Mouse (Mus musculus) heart, adult 2 months (tissue): Measurements from ENCODE around the gene Olfr68. TPM values are rescaled to one million over a fixed set of nuclear protein-coding genes. Genes with fewer than 3 reads are reported as not detected.
"Not testable (repeated sequence)": the region's sequence is repeated elsewhere in the genome, so short reads cannot be mapped to it uniquely, and the experiment has no call there.

ENCODE experiments used
- DNase-seq, 2 experiments: peaks; one replicate each; pipeline ENCODE4 v3.0.0; 2021
- H3K27ac ChIP-seq: fragments of 200-600 bp; 2 replicates; pipeline ENCODE4 v1.8.1; 2022
- H3K27me3 ChIP-seq: fragments of 200-500 bp; 2 replicates; pipeline ENCODE4 v1.6.1; 2012; ENCODE audit warnings: mild to moderate bottlenecking, low read length, inconsistent platforms, mixed read lengths; ENCODE audit not compliant: control insufficient read depth, insufficient read depth
- H3K36me3 ChIP-seq: fragments of 200-500 bp; 2 replicates; pipeline ENCODE4 v1.6.1; 2012; ENCODE audit warnings: low read length, inconsistent platforms; ENCODE audit not compliant: control insufficient read depth, insufficient read depth
- H3K4me1 ChIP-seq: fragments of 200-500 bp; 2 replicates; pipeline ENCODE4 v1.6.1; 2011; ENCODE audit warnings: low read length; ENCODE audit not compliant: control insufficient read depth, insufficient read depth
- H3K4me3 ChIP-seq: fragments of 200-600 bp; 2 replicates; pipeline ENCODE4 v1.8.1; 2022
- H3K79me2 ChIP-seq: fragments of 200-500 bp; replicated peaks from 2 replicates; pipeline ENCODE4 v1.6.1; 2012; ENCODE audit warnings: mild to moderate bottlenecking, inconsistent platforms, low read length, moderate library complexity, mixed read lengths; ENCODE audit not compliant: control insufficient read depth, insufficient read depth
- H3K9ac ChIP-seq: fragments of 200-500 bp; 2 replicates; pipeline ENCODE4 v1.6.1; 2012; ENCODE audit warnings: low read depth, mild to moderate bottlenecking, control low read depth, inconsistent platforms, low read length, mixed read lengths
- CTCF ChIP-seq: fragments of 200-600 bp; IDR thresholded peaks from 2 replicates; pipeline ENCODE4 v1.8.1; 2022; ENCODE audit warnings: antibody characterized with exemption, mild to moderate bottlenecking, moderate library complexity
- EP300 ChIP-seq: fragments of 200-500 bp; IDR thresholded peaks from 2 replicates; pipeline ENCODE4 v1.6.1; 2011; ENCODE audit warnings: low read depth, low read length, control low read depth; ENCODE audit not compliant: insufficient read depth
- POLR2A ChIP-seq: fragments of 200-500 bp; IDR thresholded peaks from 2 replicates; pipeline ENCODE4 v1.6.1; 2011; ENCODE audit warnings: mild to moderate bottlenecking, low read depth, low read length, control low read depth; ENCODE audit not compliant: insufficient read depth
- WGBS: fragments of 180-500 bp; shearing (Covaris S2); methylation state at CpG from one replicate; pipeline ENCODE4 v1.1.7; 2018; 5-methylcytosine and 5-hydroxymethylcytosine counted together
- intact Hi-C: fragments of 180-260 bp; cut with DNase I; formaldehyde crosslinking; loops from one replicate; pipeline ENCODE4 v1.15.1; 2025
- polyA plus RNA-seq: library from polyadenylated mRNA; depleted of rRNA; stranded (reverse); fragments of >200 nt; gene quantifications from 2 replicates; pipeline ENCODE4 v1.2.3, GENCODE M21; 2012
- total RNA-seq, 2 experiments: library from RNA; stranded (reverse); gene quantifications; 2 replicates each; pipeline ENCODE4 v1.2.3; 2021

Olfr68 gene
- total and polyA plus RNA-seq, 3 experiments, result not detected

GRCm38 (mm10) chr7:103809801-103810155 lies 30.3 kb upstream of the Olfr68 start:
- no peak for DNase-seq
- intact Hi-C loops, result loop anchor here (10.0 kb wide), 1 partner anchor 1305 kb away; no protein-coding TSS in a partner anchor
- Histone ChIP-seq H3K4me3 (no peak overlapping the region), H3K4me1 (no peaks in the 10 kb centered on the region), H3K27me3 (no peaks in the 10 kb centered on the region), H3K36me3 (no peaks in the 10 kb centered on the region), H3K27ac (no peak overlapping the region), H3K79me2 (no peaks in the 10 kb centered on the region), H3K9ac (no peak overlapping the region)
- WGBS, result 32% methylated on average over 1 of the region's 1 CpGs
- no peak for TF ChIP-seq EP300

GRCm38 (mm10) chr7:103808971-103809800 lies 29.7 kb upstream of the Olfr68 start:
- no peaks in the 10 kb centered on the region for H3K27me3 ChIP-seq
- TF ChIP-seq POLR2A, result no peak
- no peak overlapping the region for H3K4me3 ChIP-seq
- H3K79me2 ChIP-seq, result no peaks in the 10 kb centered on the region
- WGBS, result 19% methylated on average over 5 of the region's 5 CpGs
- no peaks in the 10 kb centered on the region for H3K36me3 ChIP-seq
- intact Hi-C loops, result loop anchor here (10.0 kb wide), 1 partner anchor 1304 kb away; no protein-coding TSS in a partner anchor
- H3K9ac ChIP-seq, result no peak overlapping the region
- no peak overlapping the region for H3K27ac ChIP-seq
- no peak for DNase-seq
- no peaks in the 10 kb centered on the region for H3K4me1 ChIP-seq

- not testable (repeated sequence) for H3K4me3 ChIP-seq, H3K4me1 ChIP-seq, H3K27ac ChIP-seq, H3K36me3 ChIP-seq, H3K9ac ChIP-seq, DNase-seq, H3K27me3 ChIP-seq, H3K79me2 ChIP-seq
- 70% methylated on average over 2 of the region's 2 CpGs for WGBS
- intact Hi-C loops, result loop anchor here (10.0 kb wide), 1 partner anchor 1303 kb away; no protein-coding TSS in a partner anchor
Observed at GRCm38 (mm10) chr7:103808120-103808519, 28.6 kb upstream of the Olfr68 start.

- no peak for DNase-seq
Observed at GRCm38 (mm10) chr7:103806856-103807255, 27.4 kb upstream of the Olfr68 start.

GRCm38 (mm10) chr7:103792669-103793388 lies 13.3 kb upstream of the Olfr68 start:
- TF ChIP-seq CTCF (peak; percentile 46), EP300 (no peak)
- Histone ChIP-seq H3K4me1 (no peaks in the 10 kb centered on the region), H3K4me3 (no peak overlapping the region), H3K36me3 (no peaks in the 10 kb centered on the region), H3K27ac (no peak overlapping the region), H3K79me2 (no peaks in the 10 kb centered on the region), H3K9ac (no peak overlapping the region), H3K27me3 (no peaks in the 10 kb centered on the region)
- intact Hi-C loops, result loop anchor here (5.0 kb wide), 1 partner anchor 79 kb away; no protein-coding TSS in a partner anchor
- 24% methylated on average over 4 of the region's 4 CpGs for WGBS
- no peak for DNase-seq

More at GRCm38 (mm10) chr7:103806856-103807255, 27.4 kb upstream of the Olfr68 start:
- intact Hi-C loops, result loop anchor here (10.0 kb wide), 1 partner anchor 1302 kb away; no protein-coding TSS in a partner anchor
- no peaks in the 10 kb centered on the region for H3K79me2 ChIP-seq
- no peak overlapping the region for H3K9ac ChIP-seq
- no peaks in the 10 kb centered on the region for H3K27me3 ChIP-seq
- TF ChIP-seq EP300, result no peak
- TF ChIP-seq CTCF, result peak; percentile 74
- no peak for TF ChIP-seq POLR2A
- H3K4me1 ChIP-seq, result no peaks in the 10 kb centered on the region
- H3K4me3 ChIP-seq, result no peak overlapping the region
- no peaks in the 10 kb centered on the region for H3K36me3 ChIP-seq
- H3K27ac ChIP-seq, result no peak overlapping the region
- 55% methylated on average over 1 of the region's 1 CpGs for WGBS

- no peak for DNase-seq
- Histone ChIP-seq H3K9ac (no peak within 1 kb of the TSS), H3K79me2 (no peaks in the 10 kb centered on the region), H3K36me3 (no peaks in the 10 kb centered on the region), H3K4me3 (no peak within 1 kb of the TSS), H3K27me3 (no peaks in the 10 kb centered on the region), H3K27ac (no peak within 1 kb of the TSS), H3K4me1 (no peaks in the 10 kb centered on the region)
- intact Hi-C loops, result loop anchor here (5.0 kb wide), 1 partner anchor 81 kb away; no protein-coding TSS in a partner anchor
- 51% methylated on average over 3 of the region's 3 CpGs for WGBS
- TF ChIP-seq POLR2A (no peak), EP300 (no peak), CTCF (no peak)
Observed at GRCm38 (mm10) chr7:103791721-103792120, 12.2 kb upstream of the Olfr68 start, which contains the start of gene Olfr67. Gene Olfr67, minus strand, starts transcription at chr7:103791821.

- H3K9ac ChIP-seq, H3K4me3 ChIP-seq, H3K36me3 ChIP-seq, H3K27ac ChIP-seq, H3K79me2 ChIP-seq, H3K4me1 ChIP-seq, intact Hi-C loops, DNase-seq, H3K27me3 ChIP-seq: not testable (repeated sequence)
- WGBS, result 69% methylated on average over 4 of the region's 4 CpGs
Observed at GRCm38 (mm10) chr7:103777652-103778051, 1.8 kb downstream of the Olfr68 start.
